Mouse (Mus musculus) small intestine, adult 2 months (tissue): Measurements from ENCODE around the gene Ranbp10. TPM values are rescaled to one million over a fixed set of nuclear protein-coding genes. Genes with fewer than 3 reads are reported as not detected.

Experiments
- H3K27ac ChIP-seq: fragments of 200-500 bp; 2 replicates; pipeline ENCODE4 v1.5.1; 2012; ENCODE audit warnings: low read depth, low read length, control low read depth, inconsistent platforms; ENCODE audit not compliant: insufficient read depth
- H3K27me3 ChIP-seq: fragments of 200-500 bp; 2 replicates; pipeline ENCODE4 v1.6.1; 2012; ENCODE audit warnings: mild to moderate bottlenecking, moderate library complexity, low read length, inconsistent platforms; ENCODE audit not compliant: control insufficient read depth, insufficient read depth
- H3K36me3 ChIP-seq: fragments of 200-500 bp; 2 replicates; pipeline ENCODE4 v1.6.1; 2012; ENCODE audit warnings: mild to moderate bottlenecking, low read length, control low read depth, inconsistent platforms; ENCODE audit not compliant: control insufficient read depth, insufficient read depth
- H3K4me1 ChIP-seq: fragments of 200-500 bp; 2 replicates; pipeline ENCODE4 v1.6.1; 2012; ENCODE audit warnings: low read length, inconsistent platforms, mixed read lengths; ENCODE audit not compliant: control insufficient read depth, insufficient read depth, insufficient read length
- H3K4me3 ChIP-seq: fragments of 200-500 bp; 2 replicates; pipeline ENCODE4 v1.5.1; 2012; ENCODE audit warnings: low read depth, mild to moderate bottlenecking, control low read depth, inconsistent platforms, low read length, moderate library complexity
- CTCF ChIP-seq: fragments of 200-500 bp; IDR thresholded peaks from 2 replicates; pipeline ENCODE4 v1.5.1; 2012; ENCODE audit warnings: low read depth, mild to moderate bottlenecking, control low read depth, inconsistent platforms, low read length, moderate library complexity, mixed read lengths; ENCODE audit not compliant: insufficient replicate concordance, insufficient read length; ENCODE audit errors: extremely low read depth
- POLR2A ChIP-seq: fragments of 200-500 bp; IDR thresholded peaks from 2 replicates; pipeline ENCODE4 v1.6.1; 2012; ENCODE audit warnings: low read depth, mild to moderate bottlenecking, control low read depth, inconsistent platforms, low read length, moderate library complexity
- WGBS: fragments of 180-500 bp; shearing (Covaris S2); methylation state at CpG from one replicate; pipeline ENCODE4 v1.1.7; 2018; 5-methylcytosine and 5-hydroxymethylcytosine counted together
- polyA plus RNA-seq: library from polyadenylated mRNA; depleted of rRNA; stranded (reverse); fragments of >200 nt; gene quantifications from 2 replicates; pipeline ENCODE4 v1.2.3, GENCODE M21; 2012

Gene Ranbp10
- polyA plus RNA-seq, 1 experiment, result 15.3 TPM

DNA sequence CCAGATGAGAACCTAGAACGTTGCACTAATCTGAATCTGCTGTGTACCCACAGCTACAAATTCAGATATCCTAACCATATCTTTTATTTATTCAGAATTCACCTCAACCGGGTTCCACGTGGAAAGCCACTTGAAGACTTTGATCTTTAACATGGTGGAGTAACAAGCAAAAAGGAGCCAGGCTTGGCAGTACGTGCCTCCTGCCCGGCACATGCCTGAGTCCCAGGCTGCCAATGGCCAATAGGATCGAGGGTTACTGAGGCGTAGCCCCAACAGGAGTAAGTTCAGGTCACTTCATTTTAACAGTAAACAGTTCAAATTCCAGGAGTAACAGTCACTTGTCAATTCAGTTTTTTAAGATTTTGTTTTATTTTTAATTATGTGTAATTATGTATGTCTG, 22.4 kb downstream of the Ranbp10 start:
- Histone ChIP-seq H3K36me3 (peaks cover 8% of the 10 kb centered on the region), H3K27ac (no peak overlapping the region), H3K4me1 (no peaks in the 10 kb centered on the region), H3K4me3 (no peak overlapping the region), H3K27me3 (no peaks in the 10 kb centered on the region)
- TF ChIP-seq CTCF, result no peak
- no peak for TF ChIP-seq POLR2A
- 72% methylated on average over 7 of the region's 7 CpGs for WGBS

DNA sequence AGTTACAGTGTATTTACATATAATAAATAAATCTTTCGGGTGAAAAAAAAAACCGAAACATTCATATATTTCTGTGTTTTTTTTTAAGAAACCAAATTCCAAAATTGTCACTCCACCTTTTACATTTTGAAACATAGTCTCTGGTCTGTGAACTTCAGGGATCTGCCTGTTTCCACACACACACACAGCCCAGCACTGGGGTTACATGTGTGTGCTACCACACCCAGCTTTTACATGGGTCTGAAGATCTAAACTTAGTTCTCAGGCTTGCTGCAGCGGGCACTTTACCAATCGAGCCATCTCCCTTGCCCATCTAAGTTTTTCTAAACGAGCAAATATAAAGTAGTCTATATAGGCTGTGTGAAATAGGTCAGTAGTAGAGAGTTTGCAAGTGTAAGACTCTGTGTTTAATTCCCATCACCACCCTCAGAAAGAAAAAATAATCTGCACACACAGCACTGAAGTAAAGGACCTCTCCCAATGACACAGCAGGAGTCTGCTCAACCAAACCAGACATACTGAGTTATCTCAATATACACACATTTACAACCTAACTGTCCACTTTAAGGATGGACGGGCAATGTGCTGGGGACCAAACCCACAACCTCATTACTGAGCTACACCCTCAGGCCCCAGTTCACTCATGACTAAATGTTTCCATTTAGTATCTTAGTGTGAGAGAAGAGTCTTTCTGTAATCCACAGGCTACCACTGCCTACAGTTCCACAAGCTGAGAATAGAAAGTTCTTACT, 25.8 kb downstream of the Ranbp10 start:
- Histone ChIP-seq H3K27ac (no peak overlapping the region), H3K27me3 (no peaks in the 10 kb centered on the region), H3K4me3 (no peak overlapping the region), H3K4me1 (peaks cover 9% of the 10 kb centered on the region; the same call in 1 of the 2 replicates), H3K36me3 (peaks cover 8% of the 10 kb centered on the region)
- no peak for TF ChIP-seq CTCF
- TF ChIP-seq POLR2A, result no peak
- 88% methylated on average over 6 of the region's 6 CpGs for WGBS

DNA sequence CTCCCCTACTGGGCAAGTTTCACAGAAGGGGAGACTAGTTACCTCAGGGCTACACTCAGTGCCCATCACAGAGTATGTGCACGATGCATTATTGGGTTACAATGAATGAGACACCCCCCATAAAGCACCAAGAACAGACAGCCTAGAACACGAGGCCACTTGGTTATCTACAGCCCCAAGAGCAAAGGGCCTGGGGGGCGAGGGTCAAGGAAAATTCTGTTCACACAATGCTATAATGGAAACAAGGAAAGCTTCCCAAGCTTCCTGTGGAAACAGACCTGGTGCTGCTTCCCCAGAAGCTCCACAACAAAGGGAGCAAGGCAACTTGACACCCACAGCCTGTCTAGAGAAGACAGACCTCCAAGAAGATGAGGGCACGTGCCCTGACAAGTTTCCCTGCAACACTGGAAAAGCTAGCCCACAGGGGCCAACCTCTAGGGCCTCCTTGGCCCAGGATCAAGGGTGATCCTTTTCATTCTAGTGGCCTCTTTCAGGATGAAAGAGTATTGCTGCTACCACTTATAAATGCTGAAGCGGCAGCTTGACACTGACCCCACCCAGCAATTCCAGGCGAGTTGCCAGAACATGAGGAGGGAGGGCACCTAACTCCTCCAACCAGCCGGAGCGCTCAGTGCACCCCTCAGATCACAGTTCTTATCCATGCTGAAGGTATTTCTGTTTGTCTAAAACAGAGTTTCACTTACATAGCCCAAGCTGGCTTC, 27.9 kb downstream of the Ranbp10 start:
- no peak overlapping the region for H3K4me3 ChIP-seq
- 22% methylated on average over 8 of the region's 8 CpGs for WGBS
- H3K27ac ChIP-seq, result peak overlapping the region; percentile 48
- H3K27me3 ChIP-seq, result no peaks in the 10 kb centered on the region
- H3K36me3 ChIP-seq, result peaks cover 2% of the 10 kb centered on the region; the same call in 1 of the 2 replicates
- no peak for TF ChIP-seq POLR2A
- no peak for TF ChIP-seq CTCF
- H3K4me1 ChIP-seq, result peaks cover 21% of the 10 kb centered on the region

DNA sequence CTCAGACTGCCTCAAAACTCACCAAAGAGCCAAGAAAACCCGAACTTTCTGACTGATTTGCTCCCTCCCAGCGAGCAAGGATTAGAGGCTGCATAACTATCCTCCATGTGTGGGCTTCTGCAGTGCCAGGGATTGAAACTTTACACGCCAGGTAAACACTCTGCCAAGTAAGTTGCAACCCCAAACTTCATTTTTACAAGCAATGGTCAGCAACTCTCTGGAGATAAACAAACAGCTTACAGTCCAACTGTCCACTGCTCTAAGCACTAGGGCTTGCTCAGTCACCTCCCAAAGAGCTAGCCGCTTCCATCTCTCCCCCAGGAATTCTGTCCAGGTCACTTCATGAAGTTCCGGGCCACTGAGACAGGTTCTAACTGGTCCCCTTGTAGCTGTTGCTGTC, 28.7 kb downstream of the Ranbp10 start:
- peaks cover 23% of the 10 kb centered on the region for H3K4me1 ChIP-seq

DNA sequence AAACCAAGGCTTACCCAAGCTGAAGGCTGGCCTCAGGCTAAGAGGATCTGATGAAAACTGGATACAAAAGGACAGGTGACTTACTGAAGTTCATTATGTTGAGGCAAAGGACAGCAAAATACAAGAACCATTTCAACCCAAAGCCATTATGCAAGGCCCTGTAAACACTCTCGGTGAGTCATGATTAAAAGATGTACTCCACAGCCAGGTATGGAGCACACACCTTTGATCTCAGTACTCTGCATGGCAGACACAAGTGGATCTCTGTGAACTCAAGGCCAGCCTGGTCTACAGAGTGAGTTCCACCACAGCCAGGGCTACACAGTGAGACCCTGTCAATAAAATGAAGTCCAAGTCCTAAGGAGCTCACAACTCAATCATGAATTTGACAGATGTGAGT, 31.4 kb downstream of the Ranbp10 start:
- Histone ChIP-seq H3K27me3 (no peaks in the 10 kb centered on the region), H3K4me3 (no peak overlapping the region), H3K27ac (peak overlapping the region; percentile 3; the same call in 1 of the 2 replicates), H3K4me1 (peaks cover 25% of the 10 kb centered on the region), H3K36me3 (no peaks in the 10 kb centered on the region)
- 36% methylated on average over 1 of the region's 1 CpGs for WGBS
- no peak for TF ChIP-seq POLR2A
- TF ChIP-seq CTCF, result no peak

More for the DNA sequence above, 28.7 kb downstream of the Ranbp10 start:
- Histone ChIP-seq H3K36me3 (peaks cover 2% of the 10 kb centered on the region; the same call in 1 of the 2 replicates), H3K27ac (no peak overlapping the region), H3K4me3 (no peak overlapping the region), H3K27me3 (no peaks in the 10 kb centered on the region)
- 89% methylated on average over 5 of the region's 5 CpGs for WGBS
- TF ChIP-seq CTCF (no peak), POLR2A (no peak)

DNA sequence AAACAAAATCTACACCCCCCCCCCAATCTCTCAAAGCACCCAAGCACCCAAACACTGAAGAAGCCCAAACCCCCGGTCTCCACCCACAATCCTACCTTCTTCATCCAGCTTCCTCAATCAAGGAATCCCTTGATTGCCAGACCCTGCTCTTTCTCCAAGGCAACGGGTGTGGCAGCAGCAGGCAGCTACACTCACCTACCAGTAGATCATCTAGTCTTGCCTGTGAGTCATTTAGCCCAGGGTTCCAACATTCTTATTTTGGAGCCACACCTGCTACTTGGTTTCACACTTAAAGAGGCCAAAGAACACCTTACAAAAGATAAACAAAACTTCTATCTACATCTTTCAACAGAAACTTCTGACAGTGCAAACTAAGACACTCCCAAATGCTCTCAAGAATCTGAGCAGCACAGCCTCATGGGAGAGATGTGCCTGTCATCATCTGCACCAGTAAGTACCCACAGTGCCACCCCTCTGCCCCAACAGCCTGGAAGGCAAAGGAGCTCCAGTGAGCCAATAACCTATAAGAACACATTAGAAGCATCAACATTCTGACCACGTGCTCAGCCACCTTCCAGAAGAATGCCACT, 33.0 kb downstream of the Ranbp10 start:
- WGBS, result 34% methylated on average over 3 of the region's 3 CpGs
- no peak for TF ChIP-seq CTCF
- no peak for TF ChIP-seq POLR2A
- H3K4me1 ChIP-seq, result peaks cover 22% of the 10 kb centered on the region

DNA sequence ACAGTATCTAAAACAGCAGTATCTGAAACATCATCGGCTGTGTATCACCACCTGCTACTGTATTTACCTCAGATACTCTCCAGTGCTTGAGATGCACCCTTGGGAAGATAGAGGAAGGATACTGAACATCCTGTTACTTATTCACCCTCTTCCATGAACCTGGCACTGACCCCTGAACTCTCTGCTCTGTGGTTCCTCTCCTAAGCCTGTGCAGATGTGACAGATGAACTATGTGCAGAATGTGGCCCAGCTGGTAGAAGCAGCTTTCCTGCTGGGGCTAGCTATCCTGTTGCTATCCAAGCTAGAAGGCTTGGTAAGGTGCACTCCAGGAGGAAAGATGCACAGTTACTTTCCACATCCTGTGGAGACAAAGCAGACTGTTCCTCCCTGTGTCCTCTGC, 33.8 kb downstream of the Ranbp10 start:
- TF ChIP-seq POLR2A (no peak), CTCF (no peak)
- Histone ChIP-seq H3K27me3 (no peaks in the 10 kb centered on the region), H3K4me1 (peaks cover 16% of the 10 kb centered on the region), H3K27ac (no peak overlapping the region), H3K36me3 (no peaks in the 10 kb centered on the region), H3K4me3 (no peak overlapping the region)
- 85% methylated on average over 1 of the region's 1 CpGs for WGBS

More for the DNA sequence above, 33.0 kb downstream of the Ranbp10 start:
- Histone ChIP-seq H3K27ac (peak overlapping the region; percentile 17; the same call in 1 of the 2 replicates), H3K4me3 (no peak overlapping the region), H3K36me3 (no peaks in the 10 kb centered on the region), H3K27me3 (no peaks in the 10 kb centered on the region)
